Mouse (Mus musculus): Measurements from ENCODE around the gene Trim71. TPM values are rescaled to one million over a fixed set of nuclear protein-coding genes. Genes with fewer than 3 reads are reported as not detected.

Gene Trim71
- total and polyA plus RNA-seq, 2 experiments from 2014 or later = 0.13 to 0.19 TPM

- no peak overlapping the region for H3K27ac ChIP-seq (ENCODE audit: low read depth, low read length)
- 8% methylated on average over 31 of the region's 31 CpGs for WGBS
- no peaks in the 10 kb centered on the region for H3K27me3 ChIP-seq (ENCODE audit: insufficient read depth, low read length)
- H3K4me1 ChIP-seq (ENCODE audit: insufficient read depth) = no peaks in the 10 kb centered on the region
- peak overlapping the region; percentile 25 for H3K4me3 ChIP-seq (ENCODE audit: low read depth, low read length)
- no peaks in the 10 kb centered on the region for H3K9me3 ChIP-seq (ENCODE audit: low read length)
- TF ChIP-seq CTCF (IDR thresholded peaks at IDR 0.05; ENCODE audit: low read depth) = no peak
- no peak for DNase-seq
- peak overlapping the region; percentile 51 for H3K4me2 ChIP-seq (ENCODE audit: low read depth)
- H3K9ac ChIP-seq = peak overlapping the region; percentile 41; the same call in 1 of the 2 replicates
- ATAC-seq = peak; percentile 53; the same call in 1 of the 2 replicates
- H3K36me3 ChIP-seq (ENCODE audit: insufficient read depth) = peaks cover 20% of the 10 kb centered on the region
These were observed 20.2 kb upstream of the Trim71 start for GRCm38 (mm10) chr9:114584183-114585016.

DNA sequence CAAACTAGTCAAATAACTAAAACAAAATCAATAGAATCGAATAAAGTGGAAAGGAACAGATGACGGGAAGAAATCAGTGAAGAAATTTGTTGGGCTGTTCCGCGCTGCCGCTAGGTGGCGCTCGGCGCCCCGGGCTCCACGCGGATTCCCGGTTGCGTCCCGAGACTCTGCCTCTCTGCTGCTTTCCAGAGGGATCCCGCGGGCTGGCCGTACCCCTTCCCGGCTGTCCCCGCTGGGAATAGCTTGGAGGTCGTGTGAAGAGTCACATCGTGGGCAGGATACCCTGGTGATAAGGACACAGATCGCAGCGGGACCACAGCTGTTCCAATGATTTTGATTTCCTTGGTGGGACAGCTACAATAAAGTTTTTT, 19.6 kb upstream of the Trim71 start:
- Histone ChIP-seq H3K4me1 (ENCODE audit: insufficient read depth) (no peaks in the 10 kb centered on the region), H3K4me3 (ENCODE audit: low read depth, low read length) (peak overlapping the region; percentile 25), H3K9me3 (ENCODE audit: low read length) (no peaks in the 10 kb centered on the region), H3K27ac (ENCODE audit: low read depth, low read length) (no peak overlapping the region), H3K4me2 (ENCODE audit: low read depth) (peak overlapping the region; percentile 51), H3K27me3 (ENCODE audit: insufficient read depth, low read length) (no peaks in the 10 kb centered on the region), H3K9ac (peak overlapping the region; percentile 41; the same call in 1 of the 2 replicates), H3K36me3 (ENCODE audit: insufficient read depth) (peaks cover 14% of the 10 kb centered on the region)
- ATAC-seq (peak; percentile 62; the same call in 1 of the 2 replicates), DNase-seq (peak; percentile 76)
- 2% methylated on average over 23 of the region's 23 CpGs for WGBS
- TF ChIP-seq CTCF (IDR thresholded peaks at IDR 0.05; ENCODE audit: low read depth) = peak; percentile 86

GRCm38 (mm10) chr9:114578646-114579045, 14.5 kb upstream of the Trim71 start:
- H3K9me3 ChIP-seq (ENCODE audit: low read length) = no peaks in the 10 kb centered on the region
- ATAC-seq (no peak), DNase-seq (no peak)
- WGBS = 81% methylated on average over 11 of the region's 11 CpGs
- H3K27me3 ChIP-seq (ENCODE audit: insufficient read depth, low read length) = no peaks in the 10 kb centered on the region
- no peaks in the 10 kb centered on the region for H3K4me1 ChIP-seq (ENCODE audit: insufficient read depth)
- H3K4me2 ChIP-seq (ENCODE audit: low read depth) = no peak overlapping the region
- H3K27ac ChIP-seq (ENCODE audit: low read depth, low read length) = no peak overlapping the region
- H3K4me3 ChIP-seq (ENCODE audit: low read depth, low read length) = no peak overlapping the region
- no peaks in the 10 kb centered on the region for H3K36me3 ChIP-seq (ENCODE audit: insufficient read depth)
- TF ChIP-seq CTCF (IDR thresholded peaks at IDR 0.05; ENCODE audit: low read depth) = no peak
- no peak overlapping the region for H3K9ac ChIP-seq

GRCm38 (mm10) chr9:114576001-114576400, 11.8 kb upstream of the Trim71 start:
- no peak overlapping the region for H3K27ac ChIP-seq (ENCODE audit: low read depth, low read length)
- TF ChIP-seq CTCF (IDR thresholded peaks at IDR 0.05; ENCODE audit: low read depth) = no peak
- H3K9me3 ChIP-seq (ENCODE audit: low read length) = no peaks in the 10 kb centered on the region
- no peaks in the 10 kb centered on the region for H3K36me3 ChIP-seq (ENCODE audit: insufficient read depth)
- no peak overlapping the region for H3K4me2 ChIP-seq (ENCODE audit: low read depth)
- no peak overlapping the region for H3K4me3 ChIP-seq (ENCODE audit: low read depth, low read length)
- ATAC-seq = no peak
- no peaks in the 10 kb centered on the region for H3K27me3 ChIP-seq (ENCODE audit: insufficient read depth, low read length)
- WGBS = 100% methylated on average over 1 of the region's 1 CpGs
- H3K9ac ChIP-seq = no peak overlapping the region
- no peaks in the 10 kb centered on the region for H3K4me1 ChIP-seq (ENCODE audit: insufficient read depth)
- DNase-seq = no peak

DNA sequence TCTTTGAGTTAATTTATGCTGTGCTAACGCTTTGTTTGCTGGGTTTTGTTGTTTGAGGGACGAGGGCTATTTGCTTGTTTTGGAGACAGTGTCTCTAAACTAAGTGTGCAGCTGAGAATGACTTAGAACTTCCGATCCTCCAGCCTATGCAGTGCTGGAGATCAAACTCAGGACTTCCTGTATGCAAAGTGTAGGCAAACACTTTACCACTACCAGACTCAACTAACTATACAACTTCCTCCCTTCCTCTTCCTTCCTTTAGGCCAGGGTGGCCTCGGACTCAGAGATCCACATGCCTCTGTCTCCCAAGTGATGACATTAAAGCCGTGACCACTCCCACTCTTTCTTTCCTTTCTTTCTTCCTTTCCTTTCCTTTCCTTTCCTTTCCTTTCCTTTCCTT, 9.4 kb upstream of the Trim71 start:
- no peaks in the 10 kb centered on the region for H3K9me3 ChIP-seq (ENCODE audit: low read length)
- TF ChIP-seq CTCF (IDR thresholded peaks at IDR 0.05; ENCODE audit: low read depth) = no peak
- no peak overlapping the region for H3K4me3 ChIP-seq (ENCODE audit: low read depth, low read length)
- H3K36me3 ChIP-seq (ENCODE audit: insufficient read depth) = no peaks in the 10 kb centered on the region
- 68% methylated on average over 5 of the region's 5 CpGs for WGBS
- DNase-seq (no peak), ATAC-seq (no peak)
- H3K9ac ChIP-seq = no peak overlapping the region
- no peaks in the 10 kb centered on the region for H3K27me3 ChIP-seq (ENCODE audit: insufficient read depth, low read length)
- no peak overlapping the region for H3K27ac ChIP-seq (ENCODE audit: low read depth, low read length)
- H3K4me2 ChIP-seq (ENCODE audit: low read depth) = no peak overlapping the region
- H3K4me1 ChIP-seq (ENCODE audit: insufficient read depth) = no peaks in the 10 kb centered on the region

- Histone ChIP-seq H3K9me3 (ENCODE audit: low read length) (no peaks in the 10 kb centered on the region), H3K36me3 (ENCODE audit: insufficient read depth) (no peaks in the 10 kb centered on the region), H3K9ac (no peak overlapping the region), H3K4me3 (ENCODE audit: low read depth, low read length) (no peak overlapping the region), H3K27ac (ENCODE audit: low read depth, low read length) (no peak overlapping the region), H3K27me3 (ENCODE audit: insufficient read depth, low read length) (peaks cover 12% of the 10 kb centered on the region; the same call in 1 of the 2 replicates), H3K4me1 (ENCODE audit: insufficient read depth) (0 out of 2 replicates have a peak, but pooled peaks cover 2% of the 10 kb centered on the region), H3K4me2 (ENCODE audit: low read depth) (no peak overlapping the region)
- no peak for DNase-seq
- no peak for TF ChIP-seq CTCF (IDR thresholded peaks at IDR 0.05; ENCODE audit: low read depth)
- ATAC-seq = no peak
- 80% methylated on average over 5 of the region's 5 CpGs for WGBS
These were observed 4.7 kb upstream of the Trim71 start for GRCm38 (mm10) chr9:114568682-114569474.

DNA sequence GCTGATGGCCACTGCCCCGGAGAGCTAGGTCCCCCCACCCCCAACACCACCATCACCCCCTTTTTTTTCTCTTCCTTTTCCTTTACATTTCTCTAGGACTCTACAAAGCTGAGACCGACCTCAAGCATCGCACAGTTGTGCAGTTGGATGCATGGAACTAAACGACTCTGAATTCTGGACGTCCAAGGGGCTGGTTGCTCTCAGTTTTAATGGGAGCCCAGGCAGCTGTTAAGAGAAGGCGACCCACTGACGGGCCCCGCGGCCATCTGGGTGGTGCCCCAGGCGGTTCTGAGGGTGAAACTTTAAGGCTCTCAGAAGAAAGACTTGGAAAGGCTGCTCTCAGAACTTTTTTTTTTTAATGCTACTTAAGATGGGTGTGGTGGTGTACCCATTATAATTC, 498 bp upstream of the Trim71 start:
- Histone ChIP-seq H3K27me3 (ENCODE audit: insufficient read depth, low read length) (peaks cover 35% of the 10 kb centered on the region), H3K4me2 (ENCODE audit: low read depth) (peak overlapping the region; percentile 77), H3K9ac (no peak overlapping the region), H3K4me3 (ENCODE audit: low read depth, low read length) (peak overlapping the region; percentile 53), H3K9me3 (ENCODE audit: low read length) (no peaks in the 10 kb centered on the region), H3K36me3 (ENCODE audit: insufficient read depth) (no peaks in the 10 kb centered on the region), H3K4me1 (ENCODE audit: insufficient read depth) (0 out of 2 replicates have a peak, but pooled peaks cover 2% of the 10 kb centered on the region), H3K27ac (ENCODE audit: low read depth, low read length) (no peak overlapping the region)
- TF ChIP-seq CTCF (IDR thresholded peaks at IDR 0.05; ENCODE audit: low read depth) = no peak
- DNase-seq (no peak), ATAC-seq (no peak)
- WGBS = 2% methylated on average over 10 of the region's 10 CpGs

All from forebrain, postnatal 0 days (tissue).